Mouse (Mus musculus) liver, embryonic 13.5 days (tissue): ENCODE data around the gene Ap4s1. TPM values are rescaled to one million over a fixed set of nuclear protein-coding genes. Genes with fewer than 3 reads are reported as not detected.

ENCODE experiments used
- ATAC-seq: fragments of 200-750 bp; cut with Nextera tagmentation; 2 replicates; pipeline ENCODE4 v1.8.0; 2017; ENCODE audit warnings: low read depth, mild to moderate bottlenecking, moderate number of reproducible peaks, moderate library complexity
- DNase-seq: peaks from one replicate; pipeline ENCODE4 v3.0.0; 2022
- H3K27ac ChIP-seq: fragments of 300-500 bp; sonication (generic); 2 replicates; pipeline ENCODE4 v1.5.1; 2015; ENCODE audit warnings: moderate library complexity, mild to moderate bottlenecking, inconsistent platforms
- H3K27me3 ChIP-seq: fragments of 300-500 bp; sonication (generic); 2 replicates; pipeline ENCODE4 v1.6.1; 2015; ENCODE audit warnings: mild to moderate bottlenecking, inconsistent platforms
- H3K36me3 ChIP-seq: fragments of 300-500 bp; sonication (generic); 2 replicates; pipeline ENCODE4 v1.6.1; 2015; ENCODE audit warnings: mild to moderate bottlenecking, inconsistent platforms
- H3K4me1 ChIP-seq: fragments of 300-500 bp; sonication (generic); replicated peaks from 2 replicates; pipeline ENCODE4 v1.6.1; 2015; ENCODE audit warnings: inconsistent platforms
- H3K4me2 ChIP-seq: fragments of 300-500 bp; sonication (generic); 2 replicates; pipeline ENCODE4 v1.6.1; 2015; ENCODE audit warnings: inconsistent platforms, mild to moderate bottlenecking, moderate library complexity
- H3K4me3 ChIP-seq: fragments of 300-500 bp; sonication (generic); replicated peaks from 2 replicates; pipeline ENCODE4 v1.5.1; 2015; ENCODE audit warnings: mild to moderate bottlenecking, inconsistent platforms
- H3K9ac ChIP-seq: fragments of 300-500 bp; sonication (generic); 2 replicates; pipeline ENCODE4 v1.6.1; 2015; ENCODE audit warnings: mild to moderate bottlenecking, inconsistent platforms
- H3K9me3 ChIP-seq: fragments of 300-500 bp; sonication (generic); replicated peaks from 2 replicates; pipeline ENCODE4 v1.6.1; 2016; ENCODE audit warnings: inconsistent platforms
- WGBS: fragments of 180-500 bp; shearing (Covaris S2); methylation state at CpG from one replicate; pipeline ENCODE4 v1.1.7; 2015; ENCODE audit not compliant: insufficient replicate concordance; 5-methylcytosine and 5-hydroxymethylcytosine counted together
- polyA plus RNA-seq: library from polyadenylated mRNA; unstranded; fragments of >200 nt; fragmentation: Nextera tagmentation; extraction: Ambion mirVana; gene quantifications from 2 replicates; pipeline ENCODE4 v1.2.1, GENCODE M21; 2015

Ap4s1 gene
- polyA plus RNA-seq, 1 experiment from 2014 or later: 17.1 TPM

GRCm38 (mm10) chr12:51705778-51706177, 14.9 kb downstream of the Ap4s1 start:
- Histone ChIP-seq H3K4me3 (no peak overlapping the region), H3K9me3 (peaks cover 5% of the 10 kb centered on the region), H3K27me3 (no peaks in the 10 kb centered on the region), H3K27ac (no peak overlapping the region), H3K36me3 (peaks cover 4% of the 10 kb centered on the region), H3K4me1 (peaks cover 39% of the 10 kb centered on the region), H3K4me2 (no peak overlapping the region), H3K9ac (no peak overlapping the region)
- 0 out of 2 replicates have a peak, but pooled peaks have one; percentile 20 for ATAC-seq
- DNase-seq: no peak
- 47% methylated on average over 12 of the region's 12 CpGs for WGBS

DNA sequence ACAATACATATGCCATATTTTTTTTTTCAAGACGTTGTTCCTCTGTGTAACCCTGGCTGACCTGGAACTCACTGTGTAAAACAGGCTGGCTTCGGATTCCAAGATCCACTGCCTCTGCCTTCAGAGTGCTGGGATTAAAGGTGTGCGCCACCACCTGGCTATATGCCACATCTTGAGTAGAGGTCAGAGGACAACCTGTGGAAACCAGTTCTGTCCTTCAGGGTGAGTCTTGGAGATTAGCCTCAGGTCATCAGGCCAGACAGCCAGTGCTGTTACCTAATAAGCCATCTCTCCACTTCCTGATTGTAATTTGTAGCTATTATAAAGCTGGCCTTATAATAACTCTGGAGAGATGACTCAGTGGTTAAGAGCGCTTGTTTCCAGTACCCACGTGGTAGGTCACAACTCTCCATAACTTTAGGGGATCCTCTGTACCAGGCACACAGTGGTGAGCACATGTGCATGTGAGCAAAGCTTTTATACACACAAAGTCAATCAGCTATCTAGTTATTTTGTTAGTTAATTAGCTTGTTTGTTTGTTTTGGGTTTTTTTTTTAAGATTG, 15.9 kb downstream of the Ap4s1 start:
- Histone ChIP-seq H3K4me3 (no peak overlapping the region), H3K27ac (no peak overlapping the region), H3K27me3 (no peaks in the 10 kb centered on the region), H3K4me1 (peaks cover 34% of the 10 kb centered on the region), H3K9me3 (peaks cover 4% of the 10 kb centered on the region), H3K36me3 (peaks cover 4% of the 10 kb centered on the region), H3K4me2 (no peak overlapping the region), H3K9ac (no peak overlapping the region)
- ATAC-seq (no peak), DNase-seq (no peak)
- WGBS: 81% methylated on average over 5 of the region's 5 CpGs

GRCm38 (mm10) chr12:51708941-51709686, 18.3 kb downstream of the Ap4s1 start:
- Histone ChIP-seq H3K9me3 (no peaks in the 10 kb centered on the region), H3K27ac (no peak overlapping the region; the same call in none of the 2 replicates), H3K36me3 (no peaks in the 10 kb centered on the region), H3K4me1 (peaks cover 30% of the 10 kb centered on the region), H3K27me3 (no peaks in the 10 kb centered on the region), H3K9ac (no peak overlapping the region), H3K4me3 (no peak overlapping the region), H3K4me2 (no peak overlapping the region)
- no peak for ATAC-seq
- no peak for DNase-seq
- WGBS: 60% methylated on average over 14 of the region's 14 CpGs

GRCm38 (mm10) chr12:51709741-51710140, 18.9 kb downstream of the Ap4s1 start:
- no peak for DNase-seq
- ATAC-seq: no peak
- Histone ChIP-seq H3K4me1 (peaks cover 26% of the 10 kb centered on the region), H3K4me3 (no peak overlapping the region), H3K27me3 (no peaks in the 10 kb centered on the region), H3K4me2 (no peak overlapping the region), H3K9me3 (no peaks in the 10 kb centered on the region), H3K36me3 (no peaks in the 10 kb centered on the region), H3K9ac (no peak overlapping the region), H3K27ac (no peak overlapping the region)
- WGBS: 70% methylated on average over 3 of the region's 3 CpGs

GRCm38 (mm10) chr12:51710154-51710553, 19.3 kb downstream of the Ap4s1 start:
- no peaks in the 10 kb centered on the region for H3K9me3 ChIP-seq
- H3K27ac ChIP-seq: no peak overlapping the region
- 0 out of 2 replicates have a peak, but pooled peaks have one; percentile 39 for ATAC-seq
- no peak overlapping the region for H3K4me2 ChIP-seq
- no peak overlapping the region for H3K4me3 ChIP-seq
- no peaks in the 10 kb centered on the region for H3K27me3 ChIP-seq
- WGBS: 30% methylated on average over 5 of the region's 5 CpGs
- DNase-seq: no peak
- H3K4me1 ChIP-seq: peaks cover 25% of the 10 kb centered on the region
- H3K36me3 ChIP-seq: no peaks in the 10 kb centered on the region
- H3K9ac ChIP-seq: no peak overlapping the region

DNA sequence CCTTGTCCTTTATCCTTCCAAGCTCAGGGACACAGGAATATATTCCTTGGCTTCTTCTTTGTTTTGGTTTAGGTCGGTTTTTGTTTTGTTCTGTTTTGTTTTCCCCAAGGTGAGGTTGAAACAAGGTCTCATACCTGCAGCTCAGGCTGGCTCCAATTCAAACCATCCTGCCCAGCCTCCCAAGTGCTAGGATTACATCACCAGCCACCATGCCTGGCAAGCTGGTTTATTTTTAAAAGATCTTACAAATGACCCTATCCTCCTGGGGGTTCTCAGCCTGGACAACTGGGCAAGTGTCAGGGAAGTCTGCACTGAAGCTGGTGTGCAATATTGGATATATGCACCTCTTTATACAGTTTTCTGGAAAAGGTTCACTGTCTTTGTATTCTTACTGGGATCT, 21.9 kb downstream of the Ap4s1 start:
- no peak overlapping the region for H3K27ac ChIP-seq
- DNase-seq (no peak), ATAC-seq (no peak)
- no peak overlapping the region for H3K4me3 ChIP-seq
- H3K4me2 ChIP-seq: no peak overlapping the region
- no peaks in the 10 kb centered on the region for H3K9me3 ChIP-seq
- no peak overlapping the region for H3K9ac ChIP-seq
- no peaks in the 10 kb centered on the region for H3K27me3 ChIP-seq
- WGBS: 54% methylated on average over 1 of the region's 1 CpGs
- peaks cover 18% of the 10 kb centered on the region for H3K4me1 ChIP-seq
- H3K36me3 ChIP-seq: no peaks in the 10 kb centered on the region

- Histone ChIP-seq H3K4me1 (peaks cover 10% of the 10 kb centered on the region), H3K9ac (no peak overlapping the region), H3K27me3 (no peaks in the 10 kb centered on the region), H3K4me3 (no peak overlapping the region), H3K36me3 (peaks cover 6% of the 10 kb centered on the region; the same call in 1 of the 2 replicates), H3K4me2 (no peak overlapping the region), H3K9me3 (no peaks in the 10 kb centered on the region), H3K27ac (no peak overlapping the region)
- DNase-seq (no peak), ATAC-seq (no peak)
- 67% methylated on average over 6 of the region's 6 CpGs for WGBS
Observed at GRCm38 (mm10) chr12:51718617-51719016, 27.8 kb downstream of the Ap4s1 start.

DNA sequence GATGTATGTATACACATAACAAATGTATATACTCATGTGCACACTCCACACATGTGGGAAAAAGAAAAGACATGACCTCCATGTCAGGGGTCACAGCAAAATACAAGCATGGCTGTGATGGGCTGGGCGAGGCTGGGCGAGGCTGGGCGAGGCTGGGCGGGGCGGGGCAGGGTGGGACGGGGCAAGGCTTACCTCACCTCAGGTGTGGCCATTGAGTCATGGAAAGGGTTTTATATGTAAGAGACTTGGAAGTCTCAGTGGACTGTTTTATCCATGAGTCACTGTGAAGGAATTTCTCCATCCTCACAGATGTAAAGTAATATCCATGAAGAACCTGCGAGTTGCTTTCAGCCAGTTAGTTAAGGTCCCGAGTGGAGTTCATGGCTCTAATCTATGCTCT, 31.0 kb downstream of the Ap4s1 start:
- Histone ChIP-seq H3K36me3 (peaks cover 7% of the 10 kb centered on the region; the same call in 1 of the 2 replicates), H3K9ac (no peak overlapping the region), H3K4me3 (no peak overlapping the region), H3K4me1 (peaks cover 10% of the 10 kb centered on the region), H3K27me3 (no peaks in the 10 kb centered on the region), H3K9me3 (no peaks in the 10 kb centered on the region), H3K27ac (no peak overlapping the region), H3K4me2 (no peak overlapping the region)
- 74% methylated on average over 8 of the region's 8 CpGs for WGBS
- ATAC-seq (no peak), DNase-seq (no peak)

DNA sequence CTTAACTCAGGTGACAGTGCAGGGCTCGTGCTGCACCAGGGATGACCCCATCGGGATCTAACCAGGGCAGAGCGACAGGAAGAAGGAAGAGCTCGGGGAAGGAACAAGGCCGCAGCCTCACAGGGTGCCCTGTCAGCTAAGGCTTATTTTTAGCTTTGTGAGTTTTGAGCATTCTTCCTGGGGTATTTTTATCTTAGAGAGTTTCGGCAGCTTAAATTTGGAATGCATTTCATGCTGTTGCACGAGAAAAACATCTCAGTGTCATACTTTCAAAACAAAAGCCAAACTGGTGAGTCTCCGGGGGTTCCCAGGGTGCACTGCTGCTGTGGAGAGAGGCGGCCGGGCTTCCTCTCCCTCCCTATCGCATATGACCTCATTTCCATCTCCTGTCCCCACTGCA, 38.2 kb downstream of the Ap4s1 start:
- no peak overlapping the region for H3K9ac ChIP-seq
- ATAC-seq: no peak
- no peak overlapping the region for H3K4me2 ChIP-seq
- H3K4me1 ChIP-seq: no peaks in the 10 kb centered on the region
- H3K36me3 ChIP-seq: peaks cover 3% of the 10 kb centered on the region; the same call in 1 of the 2 replicates
- H3K27ac ChIP-seq: peak overlapping the region; percentile 25; the same call in 1 of the 2 replicates
- no peak for DNase-seq
- H3K27me3 ChIP-seq: no peaks in the 10 kb centered on the region
- H3K4me3 ChIP-seq: no peak overlapping the region
- H3K9me3 ChIP-seq: no peaks in the 10 kb centered on the region
- 47% methylated on average over 11 of the region's 11 CpGs for WGBS

GRCm38 (mm10) chr12:51729827-51730226, 39.0 kb downstream of the Ap4s1 start:
- DNase-seq: no peak
- Histone ChIP-seq H3K27ac (peak overlapping the region; percentile 11), H3K4me3 (no peak overlapping the region)

GRCm38 (mm10) chr12:51734605-51735211, 43.9 kb downstream of the Ap4s1 start:
- H3K4me3 ChIP-seq: no peak overlapping the region
- no peak overlapping the region for H3K27ac ChIP-seq
- no peak overlapping the region for H3K4me2 ChIP-seq
- no peak for DNase-seq
- no peak overlapping the region for H3K9ac ChIP-seq
- no peaks in the 10 kb centered on the region for H3K4me1 ChIP-seq
- whole genome bisulfite sequencing: 77% methylated on average over 14 of the region's 14 CpGs
- no peaks in the 10 kb centered on the region for H3K9me3 ChIP-seq
- no peaks in the 10 kb centered on the region for H3K27me3 ChIP-seq
- no peak for ATAC-seq
- H3K36me3 ChIP-seq: peaks cover 3% of the 10 kb centered on the region; the same call in 1 of the 2 replicates

More at GRCm38 (mm10) chr12:51729827-51730226, 39.0 kb downstream of the Ap4s1 start:
- H3K36me3 ChIP-seq: peaks cover 3% of the 10 kb centered on the region; the same call in 1 of the 2 replicates
- no peak overlapping the region for H3K9ac ChIP-seq
- H3K9me3 ChIP-seq: no peaks in the 10 kb centered on the region
- WGBS: 87% methylated on average over 9 of the region's 9 CpGs
- H3K4me2 ChIP-seq: no peak overlapping the region
- no peak for ATAC-seq
- no peaks in the 10 kb centered on the region for H3K27me3 ChIP-seq
- H3K4me1 ChIP-seq: no peaks in the 10 kb centered on the region
